Mouse (Mus musculus) kidney, embryonic 14.5 days (tissue): ENCODE data around the gene Gnb1l. TPM values are rescaled to one million over a fixed set of nuclear protein-coding genes. Genes with fewer than 3 reads are reported as not detected.
A peak's percentile ranks its signal among the peaks of the same experiment; 100 is the strongest.

Source experiments
- ATAC-seq: fragments of 200-750 bp; cut with Nextera tagmentation; 2 replicates; pipeline ENCODE4 v1.8.0; 2017; ENCODE audit warnings: moderate number of reproducible peaks, mild to moderate bottlenecking, moderate TSS enrichment, moderate library complexity; ENCODE audit not compliant: low FRiP score, low TSS enrichment
- H3K27ac ChIP-seq: fragments of 300-500 bp; sonication (generic); 2 replicates; pipeline ENCODE4 v1.5.1; 2014; ENCODE audit warnings: low read depth, mild to moderate bottlenecking, low read length, moderate library complexity, mixed read lengths
- H3K27me3 ChIP-seq: fragments of 300-500 bp; sonication (generic); 2 replicates; pipeline ENCODE4 v1.6.1; 2014; ENCODE audit warnings: mild to moderate bottlenecking, low read length; ENCODE audit not compliant: control insufficient read depth, insufficient read depth
- H3K36me3 ChIP-seq: fragments of 300-500 bp; sonication (generic); 2 replicates; pipeline ENCODE4 v1.6.1; 2014; ENCODE audit warnings: low read length, mixed read lengths; ENCODE audit not compliant: control insufficient read depth, insufficient read depth
- H3K4me1 ChIP-seq: fragments of 300-500 bp; sonication (generic); 2 replicates; pipeline ENCODE4 v1.6.1; 2014; ENCODE audit warnings: low read length, mixed read lengths; ENCODE audit not compliant: control insufficient read depth, insufficient read depth
- H3K4me2 ChIP-seq: fragments of 300-500 bp; sonication (generic); replicated peaks from 2 replicates; pipeline ENCODE4 v1.6.1; 2014; ENCODE audit warnings: low read depth, mild to moderate bottlenecking, low read length
- H3K4me3 ChIP-seq: fragments of 300-500 bp; sonication (generic); 2 replicates; pipeline ENCODE4 v1.5.1; 2014; ENCODE audit warnings: mild to moderate bottlenecking, low read length
- H3K9ac ChIP-seq: fragments of 300-500 bp; sonication (generic); 2 replicates; pipeline ENCODE4 v1.6.1; 2014; ENCODE audit warnings: low read depth, mild to moderate bottlenecking, low read length, moderate library complexity
- H3K9me3 ChIP-seq: fragments of 300-500 bp; sonication (generic); 2 replicates; pipeline ENCODE4 v1.6.1; 2016; ENCODE audit warnings: low read length; ENCODE audit not compliant: control insufficient read depth
- WGBS: fragments of 180-500 bp; shearing (Covaris S2); extraction: QIAGEN DNeasy Blood & Tissue Kit; methylation state at CpG from one replicate; pipeline ENCODE4 v1.1.7; 2014; 5-methylcytosine and 5-hydroxymethylcytosine counted together
- polyA plus RNA-seq: library from polyadenylated mRNA; unstranded; fragments of >200 nt; fragmentation: Nextera tagmentation; extraction: Ambion mirVana; gene quantifications from 2 replicates; pipeline ENCODE4 v1.2.1, GENCODE M21; 2014

The Gnb1l gene
- polyA plus RNA-seq, 1 experiment from 2014 or later: 18.0 TPM

DNA sequence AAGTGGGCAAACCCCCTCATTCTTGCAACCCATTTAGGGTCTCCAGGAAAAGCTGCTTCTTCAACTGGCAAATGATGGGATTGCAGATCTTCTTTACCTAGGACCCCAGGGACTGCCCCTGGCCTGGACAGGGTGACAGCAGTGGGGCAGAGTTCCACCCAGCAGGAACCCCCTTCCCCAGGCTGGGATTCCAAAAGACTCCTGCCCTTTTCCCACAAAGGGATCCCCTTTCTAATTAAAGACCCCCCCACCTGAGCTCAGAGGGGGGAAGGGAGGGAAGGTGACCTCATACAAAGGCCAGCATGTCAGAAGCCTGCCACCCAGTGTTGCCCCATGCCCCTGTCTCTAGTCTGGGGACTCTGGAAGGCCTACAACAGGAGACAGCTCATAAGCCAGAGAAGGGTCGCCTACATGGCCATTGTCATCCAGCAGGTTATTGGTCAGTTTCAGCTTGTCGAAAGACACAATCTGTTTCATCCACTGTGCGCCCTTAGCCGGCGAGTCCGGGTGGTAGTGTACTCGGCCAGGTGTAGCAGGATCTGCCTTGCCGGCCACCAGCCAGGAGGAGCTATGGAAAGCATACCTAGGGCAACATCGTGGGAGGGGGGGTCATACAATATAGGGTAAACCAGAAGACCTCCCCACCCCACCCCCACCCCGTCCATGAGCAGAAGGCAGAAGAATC, 85.3 kb downstream of the Gnb1l start:
- ATAC-seq: no peak
- Histone ChIP-seq H3K4me2 (no peak overlapping the region), H3K36me3 (no peaks in the 10 kb centered on the region), H3K9me3 (no peaks in the 10 kb centered on the region), H3K27me3 (peaks cover 97% of the 10 kb centered on the region), H3K4me1 (peaks cover 22% of the 10 kb centered on the region), H3K4me3 (no peak overlapping the region), H3K27ac (no peak overlapping the region), H3K9ac (no peak overlapping the region)
- WGBS: 22% methylated on average over 10 of the region's 10 CpGs

DNA sequence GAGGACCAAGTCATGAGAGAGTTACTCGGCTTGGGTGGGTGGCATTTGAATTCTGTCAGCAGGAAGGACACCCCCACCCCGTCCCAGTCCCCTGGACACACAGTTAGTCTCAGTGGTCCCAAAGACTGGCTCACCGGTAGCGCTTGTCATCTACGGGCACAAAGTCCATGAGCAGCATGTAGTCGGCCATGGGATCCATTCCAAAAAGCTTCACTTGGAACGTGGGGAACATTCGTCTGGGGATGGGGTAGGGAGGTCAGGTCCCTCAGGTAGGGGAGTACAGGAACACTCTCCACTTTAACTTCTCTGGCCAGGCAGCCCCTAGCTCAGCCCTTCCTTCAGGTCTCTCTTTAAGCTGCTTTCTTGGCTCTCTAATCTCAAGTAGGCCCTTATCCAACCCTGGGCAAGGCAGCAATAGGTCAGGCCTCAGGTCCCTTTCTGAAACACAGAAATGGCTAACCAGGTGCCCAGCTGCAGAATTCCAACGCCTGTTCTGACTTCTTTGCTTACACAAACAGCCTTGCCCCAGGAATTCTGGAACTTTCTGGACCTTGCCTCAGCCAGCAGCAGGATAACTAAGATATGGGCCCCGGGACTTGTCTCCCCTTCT, 86.5 kb downstream of the Gnb1l start:
- H3K36me3 ChIP-seq: no peaks in the 10 kb centered on the region
- H3K27ac ChIP-seq: no peak overlapping the region
- WGBS: 25% methylated on average over 10 of the region's 10 CpGs
- H3K27me3 ChIP-seq: peaks cover 100% of the 10 kb centered on the region
- H3K9ac ChIP-seq: no peak overlapping the region
- no peaks in the 10 kb centered on the region for H3K9me3 ChIP-seq
- ATAC-seq: no peak
- H3K4me2 ChIP-seq: no peak overlapping the region
- H3K4me1 ChIP-seq: peaks cover 22% of the 10 kb centered on the region
- H3K4me3 ChIP-seq: no peak overlapping the region

GRCm38 (mm10) chr16:18585676-18586075, 87.2 kb downstream of the Gnb1l start:
- H3K9me3 ChIP-seq: no peaks in the 10 kb centered on the region
- no peaks in the 10 kb centered on the region for H3K36me3 ChIP-seq
- no peak overlapping the region for H3K27ac ChIP-seq
- ATAC-seq: no peak
- H3K4me2 ChIP-seq: peak overlapping the region; percentile 68; the same call in 1 of the 2 replicates
- peak overlapping the region; percentile 44; the same call in 1 of the 2 replicates for H3K4me3 ChIP-seq
- H3K9ac ChIP-seq: no peak overlapping the region
- peaks cover 100% of the 10 kb centered on the region for H3K27me3 ChIP-seq
- H3K4me1 ChIP-seq: peaks cover 25% of the 10 kb centered on the region
- 11% methylated on average over 10 of the region's 10 CpGs for WGBS

- Histone ChIP-seq H3K9ac (peak overlapping the region; percentile 48), H3K36me3 (no peaks in the 10 kb centered on the region), H3K27me3 (peaks cover 100% of the 10 kb centered on the region), H3K4me2 (peak overlapping the region; percentile 68), H3K4me3 (peak overlapping the region; percentile 44), H3K9me3 (no peaks in the 10 kb centered on the region), H3K4me1 (peaks cover 25% of the 10 kb centered on the region), H3K27ac (no peak overlapping the region)
- WGBS: 2% methylated on average over 83 of the region's 83 CpGs
- no peak for ATAC-seq
These were observed 87.8 kb downstream of the Gnb1l start for GRCm38 (mm10) chr16:18586076-18586905.

- WGBS: 1% methylated on average over 27 of the region's 62 CpGs
- H3K4me3 ChIP-seq: peak overlapping the region; percentile 44
- H3K4me2 ChIP-seq: peak overlapping the region; percentile 68
- H3K9me3 ChIP-seq: no peaks in the 10 kb centered on the region
- no peaks in the 10 kb centered on the region for H3K36me3 ChIP-seq
- peaks cover 26% of the 10 kb centered on the region for H3K4me1 ChIP-seq
- ATAC-seq: no peak
- peaks cover 100% of the 10 kb centered on the region for H3K27me3 ChIP-seq
- H3K27ac ChIP-seq: no peak overlapping the region
- H3K9ac ChIP-seq: peak overlapping the region; percentile 48
These were observed 88.5 kb downstream of the Gnb1l start for GRCm38 (mm10) chr16:18586906-18587546.

DNA sequence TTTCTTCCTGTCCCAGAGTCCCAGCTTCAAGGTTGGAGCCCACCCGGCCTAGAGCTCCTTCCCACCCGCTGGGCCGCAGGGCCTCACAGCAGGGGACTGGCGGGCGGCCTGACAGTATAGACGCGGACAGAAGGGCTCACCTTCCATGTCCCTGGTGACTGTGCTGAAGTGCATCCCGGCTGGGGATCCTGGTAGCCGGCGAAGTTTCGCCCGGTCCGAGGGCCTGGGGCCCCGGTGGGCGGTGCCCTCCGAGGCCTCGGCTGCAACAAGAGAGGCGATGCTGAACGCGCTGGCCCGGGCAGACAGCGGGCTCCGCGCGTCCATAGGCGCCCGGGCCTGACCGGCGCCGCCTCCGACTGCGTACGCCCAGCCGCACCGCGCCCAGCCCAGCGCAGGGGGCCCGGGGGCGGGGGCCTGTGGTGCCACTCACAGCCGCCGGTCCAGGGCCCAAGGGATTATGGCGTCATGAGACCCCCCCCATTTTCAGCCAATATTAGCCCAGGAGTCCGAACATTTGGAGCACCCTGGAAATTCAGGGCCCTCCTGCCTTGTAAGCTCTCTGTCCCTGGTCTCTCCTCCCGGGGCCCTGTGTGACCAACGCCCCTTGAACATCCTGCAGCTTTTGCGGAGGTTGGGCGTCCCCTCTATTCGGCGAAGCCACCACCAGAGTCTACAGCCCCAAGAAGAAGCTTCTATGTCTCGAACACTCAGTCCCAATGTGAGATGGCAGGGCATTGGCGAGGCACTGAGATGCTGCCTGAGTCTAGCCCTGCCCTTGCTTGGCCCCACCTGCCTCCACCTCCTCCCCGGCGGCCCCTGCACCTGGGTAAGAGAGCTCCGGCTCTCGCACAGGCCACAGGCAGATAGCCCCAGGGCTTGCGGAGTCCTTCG, 89.6 kb downstream of the Gnb1l start:
- Histone ChIP-seq H3K9ac (no peak overlapping the region), H3K4me2 (peak overlapping the region; percentile 33), H3K27ac (no peak overlapping the region), H3K4me1 (peaks cover 20% of the 10 kb centered on the region), H3K4me3 (peak overlapping the region; percentile 22), H3K27me3 (peaks cover 95% of the 10 kb centered on the region), H3K36me3 (no peaks in the 10 kb centered on the region), H3K9me3 (no peaks in the 10 kb centered on the region)
- ATAC-seq: peak; percentile 32; the same call in 1 of the 2 replicates
- WGBS: under 1% methylated on average over 57 of the region's 57 CpGs

DNA sequence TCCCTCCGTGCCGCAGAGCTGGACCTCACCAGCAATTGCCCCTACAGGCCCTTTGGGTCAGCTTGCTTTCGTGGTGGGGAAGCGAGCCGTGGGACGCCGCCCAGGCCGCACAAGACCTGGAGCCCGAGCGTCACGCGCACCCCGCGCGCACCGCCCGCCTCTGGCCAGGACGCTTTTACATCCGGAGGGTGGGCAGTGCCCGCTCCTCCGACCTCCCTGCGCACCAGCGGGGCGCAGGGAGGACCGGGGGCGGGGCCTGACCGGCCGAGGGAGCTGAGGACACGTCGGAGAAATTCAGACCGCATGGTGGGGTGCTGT, 90.2 kb downstream of the Gnb1l start:
- Histone ChIP-seq H3K4me2 (no peak overlapping the region), H3K27me3 (peaks cover 94% of the 10 kb centered on the region), H3K4me3 (no peak overlapping the region; the same call in 1 of the 2 replicates), H3K9ac (no peak overlapping the region), H3K4me1 (peaks cover 20% of the 10 kb centered on the region), H3K9me3 (no peaks in the 10 kb centered on the region), H3K27ac (no peak overlapping the region), H3K36me3 (no peaks in the 10 kb centered on the region)
- ATAC-seq: no peak
- WGBS: 4% methylated on average over 31 of the region's 31 CpGs

- peaks cover 94% of the 10 kb centered on the region for H3K27me3 ChIP-seq
- no peak overlapping the region for H3K4me3 ChIP-seq
- ATAC-seq: no peak
- H3K36me3 ChIP-seq: no peaks in the 10 kb centered on the region
- no peaks in the 10 kb centered on the region for H3K9me3 ChIP-seq
- H3K4me1 ChIP-seq: peaks cover 20% of the 10 kb centered on the region
- H3K9ac ChIP-seq: no peak overlapping the region
- H3K27ac ChIP-seq: no peak overlapping the region
- WGBS: 24% methylated on average over 9 of the region's 9 CpGs
- H3K4me2 ChIP-seq: no peak overlapping the region
These were observed 90.6 kb downstream of the Gnb1l start for GRCm38 (mm10) chr16:18589080-18589621.
